Mouse (Mus musculus) liver, adult 2 months (tissue): ENCODE measurements at regions not wholly inside any gene's neighbourhood (a gene's known extent, or its start where the extent isn't known, plus 50 kb on each side); places are given as distances from the start of the nearest gene placed in this dataset.

Source experiments
- CTCF ChIP-seq: fragments of 200-500 bp; IDR thresholded peaks from 2 replicates; pipeline ENCODE4 v1.5.1; 2011; ENCODE audit warnings: low read depth, low read length, control low read depth
- POLR2A ChIP-seq: fragments of 200-500 bp; IDR thresholded peaks from 2 replicates; pipeline ENCODE4 v1.6.1; 2011; ENCODE audit warnings: low read length, control low read depth; ENCODE audit not compliant: insufficient read depth; ENCODE audit errors: extremely low read depth

GRCm38 (mm10) chr17:83071746-83072145 is 143.3 kb upstream of the Pkdcc start:
- no peak for TF ChIP-seq CTCF
- no peak for TF ChIP-seq POLR2A
